In genomic region chr9:80020429-80020828, GRCm38 (mm10) we compare ENCODE assay signal across 25 mouse cellular contexts. TPM values are rescaled to one million over a fixed set of nuclear protein-coding genes. Genes with fewer than 3 reads are reported as not detected.
"Had no signal": no experiment of that assay in that cellular context is flagged by ENCODE, and none has a peak within 500 bp of the region (broad histone marks: within the 10 kb centered on the region; RNA-seq: fewer than 3 reads in every experiment).

No protein-coding gene starts in this region.

- DNase-seq: cerebellum, adult 9-10 months; cerebellum, adult 9-11 months; cerebellum, postnatal 10 days; cerebellum, postnatal 14 days; cerebellum, postnatal 25 days; cerebellum, postnatal 36 days; embryo, embryonic 11 days; forebrain, postnatal 0 days; gastrocnemius, adult 2 months; gastrocnemius, postnatal 10 days; gastrocnemius, postnatal 14 days; gastrocnemius, postnatal 25 days; gastrocnemius, postnatal 36 days; heart, adult 11 months; heart, adult 18-20 months; heart, adult 2 months had no signal

- H3K4me1 ChIP-seq: embryonic facial prominence, embryonic 10.5 days; embryonic facial prominence, embryonic 12.5 days; embryonic facial prominence, embryonic 15.5 days; forebrain, embryonic 10.5 days; forebrain, embryonic 12.5 days; forebrain, embryonic 13.5 days; forebrain, embryonic 15.5 days had no signal

- H3K4me3 ChIP-seq: embryonic facial prominence, embryonic 10.5 days; embryonic facial prominence, embryonic 12.5 days; embryonic facial prominence, embryonic 13.5 days; embryonic facial prominence, embryonic 15.5 days; erythroblast, embryonic 14.5 days; forebrain, embryonic 10.5 days; forebrain, embryonic 12.5 days; forebrain, embryonic 13.5 days; forebrain, embryonic 15.5 days; gastrocnemius, adult 2 months; heart, adult 2 months had no signal

- H3K9me3 ChIP-seq: embryonic facial prominence, embryonic 10.5 days; embryonic facial prominence, embryonic 12.5 days; embryonic facial prominence, embryonic 13.5 days; embryonic facial prominence, embryonic 15.5 days; forebrain, embryonic 10.5 days; forebrain, embryonic 12.5 days; forebrain, embryonic 13.5 days; forebrain, embryonic 15.5 days had no signal

- H3K27me3 ChIP-seq: embryonic facial prominence, embryonic 12.5 days; embryonic facial prominence, embryonic 13.5 days; embryonic facial prominence, embryonic 15.5 days; forebrain, embryonic 12.5 days; forebrain, embryonic 13.5 days; forebrain, embryonic 15.5 days had no signal

- H3K36me3 ChIP-seq: embryonic facial prominence, embryonic 10.5 days; embryonic facial prominence, embryonic 12.5 days; embryonic facial prominence, embryonic 13.5 days; embryonic facial prominence, embryonic 15.5 days; forebrain, embryonic 10.5 days; forebrain, embryonic 12.5 days; forebrain, embryonic 15.5 days had no signal

- H3K27ac ChIP-seq: embryonic facial prominence, embryonic 10.5 days; embryonic facial prominence, embryonic 12.5 days; embryonic facial prominence, embryonic 13.5 days; embryonic facial prominence, embryonic 15.5 days; forebrain, embryonic 10.5 days; forebrain, embryonic 12.5 days; forebrain, embryonic 13.5 days; forebrain, embryonic 15.5 days; gastrocnemius, adult 2 months; heart, adult 2 months had no signal

RNA-seq across cellular contexts. Expression of gene Filip1, which starts 7.8 kb away (rescaled TPM):
- polyA plus RNA-seq: erythroblast, embryonic 14.5 days had no signal
